Mouse (Mus musculus) liver, adult 2 months (tissue): ENCODE data around the gene Hras.

Source experiments
- CTCF ChIP-seq: fragments of 200-500 bp; IDR thresholded peaks from 2 replicates; pipeline ENCODE4 v1.5.1; 2011; ENCODE audit warnings: low read depth, low read length, control low read depth
- POLR2A ChIP-seq: fragments of 200-500 bp; IDR thresholded peaks from 2 replicates; pipeline ENCODE4 v1.6.1; 2011; ENCODE audit warnings: low read length, control low read depth; ENCODE audit not compliant: insufficient read depth; ENCODE audit errors: extremely low read depth

DNA sequence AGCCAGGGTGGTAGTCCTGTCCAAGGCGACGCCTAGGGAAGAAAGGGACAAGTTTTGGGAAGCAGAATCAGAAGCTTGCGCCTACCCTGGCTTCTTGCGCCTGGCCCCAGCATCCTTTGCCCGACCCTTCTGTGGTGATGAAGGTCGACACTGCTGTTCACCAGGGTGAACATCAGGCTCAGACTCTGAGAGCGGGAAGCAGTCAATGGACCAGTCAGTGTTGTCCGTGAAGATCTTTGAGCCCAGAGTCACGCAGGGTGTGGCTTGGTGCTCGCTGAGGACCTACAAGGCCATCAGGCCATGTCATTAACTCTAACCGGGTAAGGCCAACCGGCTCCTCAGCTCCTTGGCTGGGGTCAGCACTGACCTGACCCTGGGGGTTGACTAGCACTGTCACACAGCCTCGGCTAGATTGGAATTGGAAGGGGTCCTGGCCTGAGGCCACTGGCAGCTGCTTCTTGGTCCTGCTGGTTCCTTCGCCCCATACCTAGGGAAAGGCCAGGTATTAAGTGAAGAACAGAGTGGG, 16.9 kb upstream of the Hras start:
- TF ChIP-seq POLR2A (no peak), CTCF (no peak)
